Mouse (Mus musculus) forebrain, embryonic 13.5 days (tissue): Measurements from ENCODE around the gene 9230102O04Rik. TPM values are rescaled to one million over a fixed set of nuclear protein-coding genes. Genes with fewer than 3 reads are reported as not detected.

Experiments
- ATAC-seq: fragments of 200-750 bp; cut with Nextera tagmentation; 2 replicates; pipeline ENCODE4 v1.8.0; 2017
- H3K27ac ChIP-seq: fragments of 300-500 bp; sonication (generic); 2 replicates; pipeline ENCODE4 v1.5.1; 2015; ENCODE audit warnings: inconsistent platforms, mild to moderate bottlenecking, moderate library complexity
- H3K27me3 ChIP-seq: fragments of 300-500 bp; sonication (generic); 2 replicates; pipeline ENCODE4 v1.6.1; 2015; ENCODE audit warnings: mild to moderate bottlenecking, inconsistent platforms
- H3K36me3 ChIP-seq: fragments of 300-500 bp; sonication (generic); 2 replicates; pipeline ENCODE4 v1.6.1; 2015; ENCODE audit warnings: mild to moderate bottlenecking, inconsistent platforms; ENCODE audit not compliant: poor library complexity, severe bottlenecking
- H3K4me1 ChIP-seq: fragments of 300-500 bp; sonication (generic); 2 replicates; pipeline ENCODE4 v1.6.1; 2015; ENCODE audit warnings: inconsistent platforms
- H3K4me2 ChIP-seq: fragments of 300-500 bp; sonication (generic); 2 replicates; pipeline ENCODE4 v1.6.1; 2015; ENCODE audit warnings: inconsistent platforms, mild to moderate bottlenecking, moderate library complexity
- H3K4me3 ChIP-seq: fragments of 300-500 bp; sonication (generic); 2 replicates; pipeline ENCODE4 v1.5.1; 2015; ENCODE audit warnings: mild to moderate bottlenecking, inconsistent platforms
- H3K9ac ChIP-seq: fragments of 300-500 bp; sonication (generic); 2 replicates; pipeline ENCODE4 v1.6.1; 2015; ENCODE audit warnings: mild to moderate bottlenecking, inconsistent platforms
- H3K9me3 ChIP-seq: fragments of 300-500 bp; sonication (generic); replicated peaks from 2 replicates; pipeline ENCODE4 v1.6.1; 2016; ENCODE audit warnings: inconsistent platforms
- WGBS: fragments of 180-500 bp; shearing (Covaris S2); methylation state at CpG from one replicate; pipeline ENCODE4 v1.1.7; 2015; 5-methylcytosine and 5-hydroxymethylcytosine counted together
- polyA plus RNA-seq: library from polyadenylated mRNA; unstranded; fragments of >200 nt; fragmentation: Nextera tagmentation; extraction: Ambion mirVana; gene quantifications from 2 replicates; pipeline ENCODE4 v1.2.1, GENCODE M21; 2015

9230102O04Rik gene
- polyA plus RNA-seq: not detected in 2 replicates

GRCm38 (mm10) chr2:9888913-9889650 lies at the start of gene 9230102O04Rik:
9230102O04Rik (minus strand) TSS chr2:9889540.
- Histone ChIP-seq H3K36me3 (no peaks in the 10 kb centered on the region), H3K4me3 (peak within 1 kb of the TSS; percentile 1; the same call in 1 of the 2 replicates), H3K4me1 (peaks cover 8% of the 10 kb centered on the region; the same call in 1 of the 2 replicates), H3K9me3 (no peaks in the 10 kb centered on the region), H3K27ac (no peak within 1 kb of the TSS), H3K9ac (no peak within 1 kb of the TSS), H3K27me3 (peaks cover 97% of the 10 kb centered on the region), H3K4me2 (peak within 1 kb of the TSS; percentile 27; the same call in 1 of the 2 replicates)
- peak; percentile 34; the same call in 1 of the 2 replicates for ATAC-seq
- under 1% methylated on average over 30 of the region's 30 CpGs for WGBS

- no peak overlapping the region for H3K27ac ChIP-seq
- no peak for ATAC-seq
- no peak overlapping the region for H3K9ac ChIP-seq
- H3K4me1 ChIP-seq: no peaks in the 10 kb centered on the region
- no peak overlapping the region for H3K4me2 ChIP-seq
- no peaks in the 10 kb centered on the region for H3K27me3 ChIP-seq
- 0 out of 2 replicates have a peak, but pooled peaks cover 9% of the 10 kb centered on the region for H3K36me3 ChIP-seq
- WGBS: 0% methylated on average over 1 of the region's 1 CpGs
- H3K4me3 ChIP-seq: no peak overlapping the region
- H3K9me3 ChIP-seq: no peaks in the 10 kb centered on the region
Observed at GRCm38 (mm10) chr2:9935965-9936364, 46.6 kb upstream of the 9230102O04Rik start.

- Histone ChIP-seq H3K36me3 (no peaks in the 10 kb centered on the region), H3K4me3 (no peak overlapping the region), H3K27ac (no peak overlapping the region), H3K9me3 (no peaks in the 10 kb centered on the region), H3K9ac (no peak overlapping the region), H3K27me3 (peaks cover 9% of the 10 kb centered on the region; the same call in 1 of the 2 replicates), H3K4me2 (no peak overlapping the region), H3K4me1 (peaks cover 13% of the 10 kb centered on the region)
- 61% methylated on average over 4 of the region's 4 CpGs for WGBS
- ATAC-seq: no peak
Observed at GRCm38 (mm10) chr2:9926905-9927283, 37.6 kb upstream of the 9230102O04Rik start.

- Histone ChIP-seq H3K27ac (no peak overlapping the region), H3K9me3 (no peaks in the 10 kb centered on the region), H3K36me3 (no peaks in the 10 kb centered on the region), H3K27me3 (peaks cover 9% of the 10 kb centered on the region; the same call in 1 of the 2 replicates), H3K4me3 (no peak overlapping the region), H3K4me2 (no peak overlapping the region), H3K9ac (no peak overlapping the region), H3K4me1 (peaks cover 13% of the 10 kb centered on the region)
- ATAC-seq: peak; percentile 48; the same call in 1 of the 2 replicates
- 23% methylated on average over 7 of the region's 7 CpGs for WGBS
Observed at GRCm38 (mm10) chr2:9926194-9926904, 37.0 kb upstream of the 9230102O04Rik start.

GRCm38 (mm10) chr2:9918691-9919471 lies 29.5 kb upstream of the 9230102O04Rik start:
- H3K9ac ChIP-seq: no peak overlapping the region
- H3K27me3 ChIP-seq: no peaks in the 10 kb centered on the region
- no peak overlapping the region for H3K4me3 ChIP-seq
- no peak for ATAC-seq
- H3K4me2 ChIP-seq: no peak overlapping the region
- no peak overlapping the region for H3K27ac ChIP-seq
- H3K9me3 ChIP-seq: no peaks in the 10 kb centered on the region
- WGBS: 95% methylated on average over 17 of the region's 17 CpGs
- no peaks in the 10 kb centered on the region for H3K4me1 ChIP-seq
- peaks cover 28% of the 10 kb centered on the region for H3K36me3 ChIP-seq

- 91% methylated on average over 9 of the region's 9 CpGs for WGBS
- no peaks in the 10 kb centered on the region for H3K9me3 ChIP-seq
- H3K4me3 ChIP-seq: no peak overlapping the region
- no peak overlapping the region for H3K27ac ChIP-seq
- no peak overlapping the region for H3K4me2 ChIP-seq
- H3K4me1 ChIP-seq: no peaks in the 10 kb centered on the region
- H3K36me3 ChIP-seq: peaks cover 28% of the 10 kb centered on the region
- no peak overlapping the region for H3K9ac ChIP-seq
- no peaks in the 10 kb centered on the region for H3K27me3 ChIP-seq
- no peak for ATAC-seq
Observed at GRCm38 (mm10) chr2:9917602-9918001, 28.3 kb upstream of the 9230102O04Rik start.

- H3K9ac ChIP-seq: no peak overlapping the region
Observed at GRCm38 (mm10) chr2:9905995-9906394, 16.7 kb upstream of the 9230102O04Rik start.

GRCm38 (mm10) chr2:9903854-9904560 lies 14.7 kb upstream of the 9230102O04Rik start:
- ATAC-seq: no peak
- no peak overlapping the region for H3K27ac ChIP-seq
- H3K9me3 ChIP-seq: no peaks in the 10 kb centered on the region
- H3K4me2 ChIP-seq: no peak overlapping the region
- peaks cover 37% of the 10 kb centered on the region for H3K27me3 ChIP-seq
- no peak overlapping the region for H3K4me3 ChIP-seq
- no peaks in the 10 kb centered on the region for H3K4me1 ChIP-seq
- WGBS: 75% methylated on average over 14 of the region's 14 CpGs
- no peaks in the 10 kb centered on the region for H3K36me3 ChIP-seq
- H3K9ac ChIP-seq: no peak overlapping the region

More at GRCm38 (mm10) chr2:9905995-9906394, 16.7 kb upstream of the 9230102O04Rik start:
- Histone ChIP-seq H3K4me1 (no peaks in the 10 kb centered on the region), H3K27ac (no peak overlapping the region), H3K9me3 (no peaks in the 10 kb centered on the region), H3K27me3 (peaks cover 23% of the 10 kb centered on the region), H3K36me3 (no peaks in the 10 kb centered on the region), H3K4me2 (peak overlapping the region; percentile 15; the same call in 1 of the 2 replicates), H3K4me3 (no peak overlapping the region)
- ATAC-seq: no peak
- 8% methylated on average over 11 of the region's 11 CpGs for WGBS

- Histone ChIP-seq H3K4me3 (no peak overlapping the region), H3K27ac (no peak overlapping the region), H3K27me3 (peaks cover 85% of the 10 kb centered on the region), H3K9ac (no peak overlapping the region), H3K4me1 (peaks cover 6% of the 10 kb centered on the region; the same call in 1 of the 2 replicates), H3K36me3 (no peaks in the 10 kb centered on the region), H3K9me3 (no peaks in the 10 kb centered on the region), H3K4me2 (no peak overlapping the region)
- under 1% methylated on average over 8 of the region's 8 CpGs for WGBS
- ATAC-seq: 0 out of 2 replicates have a peak, but pooled peaks have one; percentile 5
Observed at GRCm38 (mm10) chr2:9897846-9898245, 8.5 kb upstream of the 9230102O04Rik start.

GRCm38 (mm10) chr2:9896097-9896770 lies 6.9 kb upstream of the 9230102O04Rik start:
- peaks cover 90% of the 10 kb centered on the region for H3K27me3 ChIP-seq
- no peaks in the 10 kb centered on the region for H3K36me3 ChIP-seq
- peaks cover 6% of the 10 kb centered on the region; the same call in 1 of the 2 replicates for H3K4me1 ChIP-seq
- H3K27ac ChIP-seq: no peak overlapping the region
- peak overlapping the region; percentile 28 for H3K4me2 ChIP-seq
- no peak for ATAC-seq
- no peaks in the 10 kb centered on the region for H3K9me3 ChIP-seq
- no peak overlapping the region for H3K9ac ChIP-seq
- H3K4me3 ChIP-seq: peak overlapping the region; percentile 9; the same call in 1 of the 2 replicates
- under 1% methylated on average over 22 of the region's 22 CpGs for WGBS
